Mouse (Mus musculus): Measurements from ENCODE around the gene Ubqln4.

Gene Ubqln4

DNA sequence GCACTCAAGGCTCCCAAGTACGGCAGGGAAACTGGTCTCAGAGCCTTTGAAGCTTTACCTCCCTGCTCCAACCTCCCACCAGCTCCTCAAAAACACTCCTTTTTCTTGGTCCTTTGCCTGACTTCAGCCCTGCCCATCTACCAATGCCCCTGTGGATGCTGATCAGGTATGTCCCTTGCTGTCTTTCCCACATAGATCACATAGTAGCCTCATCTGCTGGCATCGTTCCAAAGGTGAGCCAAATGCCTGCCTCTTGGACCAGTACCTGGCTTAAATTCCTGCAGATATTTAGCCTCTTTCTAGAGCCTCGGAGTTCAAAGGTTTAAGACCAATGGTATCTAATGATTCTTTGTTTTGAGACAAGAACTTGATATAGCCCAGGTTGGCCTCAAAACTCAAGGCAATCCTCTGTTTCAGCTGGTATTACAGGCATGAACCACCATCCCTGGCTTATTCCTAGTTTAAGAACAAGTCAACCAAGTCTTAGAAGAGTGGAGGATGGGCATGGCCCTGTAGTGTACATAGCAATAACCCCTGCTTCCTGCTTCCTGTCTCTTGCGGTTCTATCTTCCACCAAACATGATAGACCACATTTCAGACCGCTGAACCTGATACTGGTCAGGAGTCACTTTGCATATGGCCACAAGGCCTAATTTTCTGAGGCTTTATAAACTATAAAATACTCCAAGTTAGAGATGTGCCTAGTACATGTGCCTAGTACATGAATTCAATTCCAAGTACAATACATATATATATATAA is 9.7 kb upstream of the Ubqln4 start:
- no peaks in the 10 kb centered on the region for H3K27me3 ChIP-seq (ENCODE audit: control insufficient read depth, insufficient read depth, low read length, poor library complexity, severe bottlenecking)
- DNase-seq (ENCODE audit: low read depth, low spot score): peak; percentile 31
- 0 out of 2 replicates have a peak, but pooled peaks cover 1% of the 10 kb centered on the region for H3K36me3 ChIP-seq (ENCODE audit: control insufficient read depth, insufficient read depth, low read length, poor library complexity, severe bottlenecking)

DNA sequence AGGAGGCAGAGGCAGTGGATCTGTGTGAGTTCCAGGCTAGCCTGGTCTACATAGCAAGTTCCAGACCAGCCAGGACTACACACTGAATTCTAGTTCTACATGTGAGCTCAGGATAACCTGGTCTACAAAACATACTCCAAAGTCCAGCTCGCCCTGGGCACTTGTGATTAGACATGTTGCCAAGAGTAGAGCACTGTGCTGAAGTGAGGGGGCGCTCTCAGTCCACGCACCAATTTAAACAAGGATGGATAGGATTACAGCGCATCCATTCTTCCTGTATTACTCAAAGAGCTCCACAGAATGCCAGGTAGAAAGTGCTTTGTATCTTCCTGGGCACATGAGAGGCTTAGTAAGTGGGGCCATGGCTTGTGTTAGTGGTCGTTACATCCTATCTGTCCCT is 9.0 kb upstream of the Ubqln4 start:
- H3K27me3 ChIP-seq (ENCODE audit: control insufficient read depth, insufficient read depth, low read length, poor library complexity, severe bottlenecking): no peaks in the 10 kb centered on the region
- H3K36me3 ChIP-seq (ENCODE audit: control insufficient read depth, insufficient read depth, low read length, poor library complexity, severe bottlenecking): peaks cover 2% of the 10 kb centered on the region; the same call in 1 of the 2 replicates
- peak; percentile 35 for DNase-seq (ENCODE audit: low read depth, low spot score)

DNA sequence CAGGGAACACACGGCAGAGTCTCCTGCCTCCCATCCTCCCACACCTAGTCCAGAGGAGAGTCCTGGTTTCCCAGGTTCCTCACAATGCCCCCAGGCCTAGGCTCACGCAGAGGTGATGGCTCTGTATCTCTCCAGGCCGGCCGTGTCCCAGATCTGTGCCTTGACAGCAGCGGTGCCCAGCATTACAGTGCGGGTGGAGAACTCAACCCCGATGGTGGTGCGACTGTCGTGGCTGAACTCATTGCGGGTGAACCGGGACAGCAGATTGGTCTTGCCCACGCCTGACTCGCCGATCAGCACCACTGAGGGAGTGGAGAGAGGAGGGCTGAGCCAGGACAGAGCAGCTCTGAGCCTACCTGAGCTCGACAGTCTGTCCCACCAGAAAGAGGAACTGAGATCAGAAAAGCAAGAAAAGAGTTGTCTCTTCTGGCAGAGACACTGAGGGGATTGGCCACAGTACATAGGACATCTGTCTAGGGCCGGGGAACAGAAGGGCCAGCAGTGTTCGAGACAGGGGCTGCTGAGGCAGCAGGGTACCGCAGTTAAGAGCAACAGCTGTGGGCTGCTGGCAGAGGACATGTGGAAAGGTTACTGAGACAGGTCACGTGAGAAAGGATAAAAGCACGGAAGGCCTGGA is 8.5 kb upstream of the Ubqln4 start:
- Histone ChIP-seq H3K27me3 (ENCODE audit: control insufficient read depth, insufficient read depth, low read length, poor library complexity, severe bottlenecking) (no peaks in the 10 kb centered on the region), H3K36me3 (ENCODE audit: control insufficient read depth, insufficient read depth, low read length, poor library complexity, severe bottlenecking) (peaks cover 3% of the 10 kb centered on the region; the same call in 1 of the 2 replicates)
- DNase-seq (ENCODE audit: low read depth, low spot score): peak; percentile 74

- peaks cover 3% of the 10 kb centered on the region; the same call in 1 of the 2 replicates for H3K36me3 ChIP-seq (ENCODE audit: control insufficient read depth, insufficient read depth, low read length, poor library complexity, severe bottlenecking)
- H3K27me3 ChIP-seq (ENCODE audit: control insufficient read depth, insufficient read depth, low read length, poor library complexity, severe bottlenecking): no peaks in the 10 kb centered on the region
- DNase-seq (ENCODE audit: low read depth, low spot score): no peak
Measured at GRCm38 (mm10) chr3:88546674-88547418, 6.7 kb upstream of the Ubqln4 start.

DNA sequence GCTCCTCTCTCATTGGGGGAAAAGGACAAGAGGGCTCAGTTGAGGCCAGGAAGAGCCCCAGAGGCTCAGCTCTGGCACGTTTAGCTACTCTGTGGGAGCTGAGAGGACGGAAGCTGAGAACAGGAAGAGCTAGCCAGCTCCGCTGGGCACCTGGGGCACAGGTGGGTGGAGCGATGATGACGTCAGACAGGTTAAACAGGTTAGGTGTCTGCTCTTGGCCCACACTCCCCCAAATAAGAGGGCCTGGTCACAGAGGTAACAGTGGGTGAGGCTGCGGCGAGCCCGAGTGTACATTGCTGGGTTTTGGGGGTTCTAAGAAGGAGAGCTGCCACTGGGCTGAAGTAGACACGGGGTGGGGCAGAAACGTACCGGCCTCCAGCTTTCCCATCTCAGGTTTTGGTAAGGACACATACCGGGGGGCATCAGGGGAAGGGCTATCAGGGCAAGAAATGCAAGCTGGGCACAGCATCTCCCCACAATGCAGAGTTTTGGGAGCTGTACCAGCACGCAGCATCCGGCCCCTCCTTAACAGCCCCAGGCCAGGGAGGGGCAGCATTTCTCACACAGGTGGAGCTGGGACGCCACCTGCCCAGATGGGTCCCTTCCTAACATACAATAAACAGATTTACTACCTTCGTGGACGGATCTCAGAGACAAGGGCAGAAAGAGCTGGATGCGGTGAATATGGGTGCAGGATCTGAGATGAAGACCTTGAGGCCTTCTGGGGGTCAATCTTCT is 5.2 kb upstream of the Ubqln4 start, which contains the start of gene Rab25:
TSS of gene Rab25 (minus strand) at position 121 of the 738 bp plus-strand sequence.
- no peaks in the 10 kb centered on the region for H3K27me3 ChIP-seq (ENCODE audit: control insufficient read depth, insufficient read depth, low read length, poor library complexity, severe bottlenecking)

DNA sequence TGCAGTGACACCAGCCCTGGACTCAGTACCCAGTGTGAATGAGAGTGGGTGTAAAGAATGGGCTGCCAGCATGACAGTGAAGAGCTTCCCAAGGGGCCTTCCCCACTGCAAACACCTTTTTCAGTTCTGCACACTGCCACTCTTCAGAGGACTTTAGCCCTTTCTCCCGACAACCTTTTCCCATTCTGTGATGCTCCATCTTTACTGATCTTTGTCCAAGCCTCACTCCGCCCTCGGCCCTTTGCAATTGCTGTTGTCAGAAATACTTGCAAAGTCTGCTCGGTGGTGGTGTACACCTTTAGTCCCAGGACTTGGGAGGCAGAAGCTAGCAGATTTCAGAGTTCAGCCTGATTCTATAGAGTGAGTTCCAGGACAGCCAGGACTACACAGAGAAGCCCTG is 2.0 kb upstream of the Ubqln4 start:
- H3K27me3 ChIP-seq (ENCODE audit: control insufficient read depth, insufficient read depth, low read length, poor library complexity, severe bottlenecking): no peaks in the 10 kb centered on the region
- H3K36me3 ChIP-seq (ENCODE audit: control insufficient read depth, insufficient read depth, low read length, poor library complexity, severe bottlenecking): peaks cover 3% of the 10 kb centered on the region; the same call in 1 of the 2 replicates
- DNase-seq (ENCODE audit: low read depth, low spot score): no peak

More for the DNA sequence above, 5.2 kb upstream of the Ubqln4 start, which contains the start of gene Rab25:
- no peak for DNase-seq (ENCODE audit: low read depth, low spot score)
- H3K36me3 ChIP-seq (ENCODE audit: control insufficient read depth, insufficient read depth, low read length, poor library complexity, severe bottlenecking): peaks cover 3% of the 10 kb centered on the region; the same call in 1 of the 2 replicates

GRCm38 (mm10) chr3:88552082-88552645 is 1.4 kb upstream of the Ubqln4 start:
- peak; percentile 40 for DNase-seq (ENCODE audit: low read depth, low spot score)
- peaks cover 3% of the 10 kb centered on the region; the same call in 1 of the 2 replicates for H3K36me3 ChIP-seq (ENCODE audit: control insufficient read depth, insufficient read depth, low read length, poor library complexity, severe bottlenecking)
- no peaks in the 10 kb centered on the region for H3K27me3 ChIP-seq (ENCODE audit: control insufficient read depth, insufficient read depth, low read length, poor library complexity, severe bottlenecking)

- H3K27me3 ChIP-seq (ENCODE audit: control insufficient read depth, insufficient read depth, low read length, poor library complexity, severe bottlenecking): no peaks in the 10 kb centered on the region
- peaks cover 3% of the 10 kb centered on the region; the same call in 1 of the 2 replicates for H3K36me3 ChIP-seq (ENCODE audit: control insufficient read depth, insufficient read depth, low read length, poor library complexity, severe bottlenecking)
- peak; percentile 93 for DNase-seq (ENCODE audit: low read depth, low spot score)
Measured at GRCm38 (mm10) chr3:88552676-88553524, 658 bp upstream of the Ubqln4 start, which contains the start of gene Lamtor2. Gene Lamtor2, minus strand, starts transcription at chr3:88553074.

GRCm38 (mm10) chr3:88553880-88554586 is 475 bp downstream of the Ubqln4 start:
- Histone ChIP-seq H3K36me3 (ENCODE audit: control insufficient read depth, insufficient read depth, low read length, poor library complexity, severe bottlenecking) (peaks cover 2% of the 10 kb centered on the region; the same call in 1 of the 2 replicates), H3K27me3 (ENCODE audit: control insufficient read depth, insufficient read depth, low read length, poor library complexity, severe bottlenecking) (no peaks in the 10 kb centered on the region)
- DNase-seq (ENCODE audit: low read depth, low spot score): peak; percentile 47

DNA sequence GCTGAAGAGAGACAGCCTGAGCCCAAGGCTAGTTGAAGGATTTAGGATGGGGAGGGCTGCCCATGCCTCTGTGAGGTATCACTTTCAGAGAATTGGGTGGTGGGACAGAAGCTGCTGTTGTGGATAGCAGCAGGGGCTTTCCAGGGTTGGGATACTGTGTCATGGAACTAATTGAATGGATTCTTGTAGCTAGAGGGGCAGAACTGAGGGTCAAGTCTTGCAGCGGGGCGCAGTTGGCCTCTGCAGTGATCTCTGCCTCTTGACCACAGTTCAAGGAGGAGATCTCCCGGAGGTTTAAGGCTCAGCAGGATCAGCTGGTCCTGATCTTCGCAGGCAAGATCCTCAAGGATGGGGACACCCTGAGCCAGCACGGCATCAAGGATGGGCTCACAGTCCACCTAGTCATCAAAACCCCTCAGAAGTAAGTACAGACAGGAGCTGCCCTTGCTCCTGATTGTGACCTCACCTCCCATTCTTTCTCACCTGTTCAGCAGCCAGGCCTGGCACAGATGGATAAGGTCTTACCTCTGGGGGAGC is 1.6 kb downstream of the Ubqln4 start:
- H3K36me3 ChIP-seq (ENCODE audit: control insufficient read depth, insufficient read depth, low read length, poor library complexity, severe bottlenecking): peaks cover under 1% of the 10 kb centered on the region; the same call in 1 of the 2 replicates
- no peaks in the 10 kb centered on the region for H3K27me3 ChIP-seq (ENCODE audit: control insufficient read depth, insufficient read depth, low read length, poor library complexity, severe bottlenecking)
- no peak for DNase-seq (ENCODE audit: low read depth, low spot score)

- H3K36me3 ChIP-seq (ENCODE audit: control insufficient read depth, insufficient read depth, low read length, poor library complexity, severe bottlenecking): peaks cover 2% of the 10 kb centered on the region; the same call in 1 of the 2 replicates
- no peak for DNase-seq (ENCODE audit: low read depth, low spot score)
- no peaks in the 10 kb centered on the region for H3K27me3 ChIP-seq (ENCODE audit: control insufficient read depth, insufficient read depth, low read length, poor library complexity, severe bottlenecking)
Measured at GRCm38 (mm10) chr3:88555731-88556130, 2.2 kb downstream of the Ubqln4 start.

- Histone ChIP-seq H3K27me3 (ENCODE audit: control insufficient read depth, insufficient read depth, low read length, poor library complexity, severe bottlenecking) (no peaks in the 10 kb centered on the region), H3K36me3 (ENCODE audit: control insufficient read depth, insufficient read depth, low read length, poor library complexity, severe bottlenecking) (peaks cover 2% of the 10 kb centered on the region; the same call in 1 of the 2 replicates)
- no peak for DNase-seq (ENCODE audit: low read depth, low spot score)
Measured at GRCm38 (mm10) chr3:88556616-88557015, 3.1 kb downstream of the Ubqln4 start.
